Mouse (Mus musculus) ES-Bruce4 (cell line): Measurements from ENCODE around the gene Brms1.

Experiments
- CTCF ChIP-seq: IDR thresholded peaks from one replicate; pipeline ENCODE4 v1.8.1; 2011; ENCODE audit warnings: low read depth, low read length
- POLR2A ChIP-seq: IDR thresholded peaks from one replicate; pipeline ENCODE4 v1.8.1; 2011; ENCODE audit warnings: low read length; ENCODE audit not compliant: insufficient read depth

GRCm38 (mm10) chr19:5089324-5089723 is 48.2 kb downstream of the Brms1 start:
- TF ChIP-seq CTCF (no peak), POLR2A (no peak)
